Mouse (Mus musculus) cortical plate, adult 2 months (tissue): Measurements from ENCODE around the gene Fabp6. TPM values are rescaled to one million over a fixed set of nuclear protein-coding genes. Genes with fewer than 3 reads are reported as not detected.

ENCODE experiments used
- H3K27ac ChIP-seq: fragments of 200-500 bp; 2 replicates; pipeline ENCODE4 v1.5.1; 2012; ENCODE audit warnings: low read length, control low read depth, inconsistent platforms; ENCODE audit not compliant: insufficient read depth
- H3K4me1 ChIP-seq: fragments of 200-500 bp; 2 replicates; pipeline ENCODE4 v1.6.1; 2011; ENCODE audit warnings: low read length; ENCODE audit not compliant: control insufficient read depth, insufficient read depth
- H3K4me3 ChIP-seq: fragments of 200-500 bp; 2 replicates; pipeline ENCODE4 v1.5.1; 2011; ENCODE audit warnings: mild to moderate bottlenecking, low read length, control low read depth; ENCODE audit not compliant: insufficient read depth
- CTCF ChIP-seq: fragments of 200-500 bp; IDR thresholded peaks from 2 replicates; pipeline ENCODE4 v1.5.1; 2011; ENCODE audit warnings: mild to moderate bottlenecking, control low read depth, low read length; ENCODE audit not compliant: insufficient read depth; ENCODE audit errors: extremely low read depth
- POLR2A ChIP-seq: fragments of 200-500 bp; IDR thresholded peaks from 2 replicates; pipeline ENCODE4 v1.6.1; 2011; ENCODE audit warnings: mild to moderate bottlenecking, low read length, control low read depth; ENCODE audit not compliant: insufficient read depth; ENCODE audit errors: extremely low read depth
- polyA plus RNA-seq: library from polyadenylated mRNA; depleted of rRNA; stranded (reverse); fragments of >200 nt; gene quantifications from 2 replicates; pipeline ENCODE4 v1.2.3, GENCODE M21; 2012; rRNA removed

The Fabp6 gene
- polyA plus RNA-seq, 1 experiment, result not detected

GRCm38 (mm10) chr11:43559515-43560292 is 41.6 kb downstream of the Fabp6 start:
- Histone ChIP-seq H3K27ac (no peak overlapping the region), H3K4me3 (no peak overlapping the region), H3K4me1 (no peaks in the 10 kb centered on the region)
- TF ChIP-seq POLR2A (no peak), CTCF (no peak)

GRCm38 (mm10) chr11:43556538-43556937 is 44.8 kb downstream of the Fabp6 start:
- Histone ChIP-seq H3K4me1 (no peaks in the 10 kb centered on the region), H3K27ac (no peak overlapping the region), H3K4me3 (no peak overlapping the region)
- TF ChIP-seq CTCF (peak; percentile 28; the same call in 1 of the 2 replicates), POLR2A (no peak)

DNA sequence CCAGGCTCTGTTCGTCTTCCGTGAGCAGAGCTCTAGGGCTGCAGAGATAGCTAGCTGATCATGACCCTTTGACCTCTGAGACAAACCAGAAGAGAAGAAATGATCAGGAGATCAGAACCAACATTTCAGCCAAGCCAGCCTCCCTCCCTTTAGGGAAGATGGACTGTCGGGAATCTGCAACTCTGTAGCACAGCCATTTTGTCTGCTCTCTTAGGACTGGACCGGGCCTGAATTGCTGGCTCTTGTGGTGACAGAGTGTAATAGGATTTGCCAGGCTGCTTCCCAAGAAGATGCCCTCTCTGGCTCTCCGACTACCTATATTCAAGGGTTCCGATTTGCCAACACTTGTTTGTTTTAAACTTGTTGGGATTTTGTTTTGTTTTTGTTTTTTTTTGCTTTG is 48.7 kb downstream of the Fabp6 start:
- H3K27ac ChIP-seq, result no peak overlapping the region
- H3K4me3 ChIP-seq, result no peak overlapping the region
- TF ChIP-seq POLR2A (no peak), CTCF (no peak)
- H3K4me1 ChIP-seq, result peaks cover 3% of the 10 kb centered on the region

- TF ChIP-seq CTCF (no peak), POLR2A (no peak)
- Histone ChIP-seq H3K27ac (no peak overlapping the region), H3K4me1 (peaks cover 3% of the 10 kb centered on the region), H3K4me3 (no peak overlapping the region)
Measured at GRCm38 (mm10) chr11:43551756-43552155, 49.6 kb downstream of the Fabp6 start.

DNA sequence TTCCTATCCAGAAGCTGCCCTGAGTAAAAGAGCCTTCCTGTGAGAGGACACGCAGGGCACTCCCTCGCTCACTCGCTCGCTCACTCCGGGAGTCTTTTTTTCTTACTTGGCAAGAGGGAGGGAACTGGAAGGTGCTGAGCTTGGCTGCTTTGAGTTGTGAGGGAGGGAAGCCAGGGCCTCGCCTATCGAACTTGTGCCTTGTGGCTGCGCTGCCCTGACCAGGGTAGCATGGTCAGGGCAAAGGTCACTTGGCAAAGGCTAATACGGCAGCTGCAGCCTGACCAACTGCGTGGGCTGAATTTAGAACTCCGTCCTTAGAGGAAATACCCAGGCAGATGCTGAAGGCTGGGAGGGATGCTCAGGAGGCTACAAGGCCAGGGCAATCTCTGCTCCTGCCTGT is 51.6 kb downstream of the Fabp6 start:
- TF ChIP-seq POLR2A, result no peak
- Histone ChIP-seq H3K4me1 (peaks cover 3% of the 10 kb centered on the region), H3K27ac (no peak overlapping the region)

GRCm38 (mm10) chr11:43548657-43549435 is 52.5 kb downstream of the Fabp6 start:
- TF ChIP-seq POLR2A (no peak), CTCF (no peak)
- H3K27ac ChIP-seq, result no peak overlapping the region

More for the DNA sequence above, 51.6 kb downstream of the Fabp6 start:
- no peak overlapping the region for H3K4me3 ChIP-seq

GRCm38 (mm10) chr11:43548148-43548547 is 53.2 kb downstream of the Fabp6 start:
- Histone ChIP-seq H3K4me1 (peaks cover 3% of the 10 kb centered on the region), H3K4me3 (no peak overlapping the region), H3K27ac (no peak overlapping the region)
- TF ChIP-seq POLR2A (no peak), CTCF (no peak)

More at GRCm38 (mm10) chr11:43548657-43549435, 52.5 kb downstream of the Fabp6 start:
- no peak overlapping the region for H3K4me3 ChIP-seq
- H3K4me1 ChIP-seq, result peaks cover 3% of the 10 kb centered on the region

DNA sequence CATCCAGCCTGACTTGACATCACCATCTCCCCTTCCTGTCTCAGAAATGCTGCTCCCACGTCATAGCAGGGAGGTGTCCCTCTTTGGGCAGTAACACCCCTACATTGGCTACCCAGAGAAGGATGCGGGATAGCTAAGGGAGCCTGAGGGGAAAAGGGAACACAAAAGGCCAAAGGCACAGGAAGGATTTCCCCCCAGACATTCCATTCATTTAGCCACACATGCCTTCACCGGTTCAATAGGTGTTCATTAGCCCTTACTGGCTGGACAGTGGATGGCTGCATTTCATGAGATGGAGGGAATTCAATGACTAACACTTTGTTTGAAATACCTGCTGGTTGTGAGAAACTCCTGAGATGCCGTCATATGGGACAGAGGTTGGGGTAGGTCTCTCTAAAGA is 54.7 kb downstream of the Fabp6 start:
- TF ChIP-seq POLR2A, result no peak
- no peak for TF ChIP-seq CTCF
- H3K4me3 ChIP-seq, result no peak overlapping the region
- H3K27ac ChIP-seq, result no peak overlapping the region
- H3K4me1 ChIP-seq, result peaks cover 3% of the 10 kb centered on the region

Other genes starting within 250 kb of the Fabp6 start
- gene Pttg1, start 175.3 kb downstream of the Fabp6 start, polyA plus RNA-seq, result 98.8 and 109 TPM in 2 replicates
- gene Slu7, start 167.8 kb downstream of the Fabp6 start, polyA plus RNA-seq, result 20.1 and 20.9 TPM in 2 replicates
- 2.1 and 3.7 TPM in 2 replicates for gene C1qtnf2, start 127.3 kb downstream of the Fabp6 start, polyA plus RNA-seq
- gene Ccnjl, start 72.8 kb downstream of the Fabp6 start, polyA plus RNA-seq, result 1.7 and 2.3 TPM in 2 replicates
- gene 4933415A04Rik, start 14.5 kb downstream of the Fabp6 start, polyA plus RNA-seq, result 0.38 and 0.40 TPM in 2 replicates
- gene Pwwp2a, start 80.5 kb upstream of the Fabp6 start, polyA plus RNA-seq, result 36.2 and 37.2 TPM in 2 replicates
- gene Ttc1, start 146.5 kb upstream of the Fabp6 start, polyA plus RNA-seq, result 52.0 and 53.8 TPM in 2 replicates